Mouse (Mus musculus): ENCODE data around the gene Slx1b. TPM values are rescaled to one million over a fixed set of nuclear protein-coding genes. Genes with fewer than 3 reads are reported as not detected.
A peak's percentile ranks its signal among the peaks of the same experiment; 100 is the strongest.
"Not testable (repeated sequence)": the region's sequence is repeated elsewhere in the genome, so short reads cannot be mapped to it uniquely, and the experiment has no call there.

The Slx1b gene
- polyA plus RNA-seq (2016; fragmentation: Nextera tagmentation; extraction: Ambion mirVana): 14.5 and 14.7 TPM in 2 replicates

DNA sequence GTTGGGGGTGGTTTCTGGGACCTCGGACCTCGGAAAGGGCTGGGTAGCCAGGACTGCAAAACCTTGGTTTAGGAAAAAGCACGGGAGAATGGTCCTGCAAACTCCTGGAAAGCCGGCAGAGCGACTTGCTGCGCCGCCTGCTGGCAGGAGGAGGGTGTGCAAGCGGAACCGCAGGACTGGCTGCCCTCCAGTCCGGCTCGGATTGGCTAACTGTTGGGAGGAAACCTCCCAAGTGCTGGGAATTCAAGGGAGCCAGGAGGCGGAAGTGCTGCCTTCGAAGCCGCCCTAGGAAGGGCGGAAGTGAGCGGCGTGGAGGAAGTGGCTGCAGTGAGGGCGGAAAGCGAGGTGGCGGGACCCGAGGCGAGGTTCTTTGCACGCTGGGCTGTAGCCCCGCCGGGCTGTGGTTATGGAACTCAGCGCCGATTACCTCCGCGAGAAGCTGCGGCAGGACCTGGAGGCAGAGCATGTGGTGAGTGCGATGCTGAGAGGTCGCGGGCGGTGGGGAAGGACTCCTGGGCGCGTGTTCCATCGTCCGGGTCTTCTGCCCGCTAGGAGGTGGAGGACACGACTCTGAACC lies at the start of gene Slx1b:
TSS of gene Slx1b (minus strand) at position 154 of the 577 bp plus-strand sequence.
- peak within 1 kb of the TSS; percentile 77 for H3K4me3 ChIP-seq (replicated peaks)
- peaks cover 26% of the 10 kb centered on the region for H3K36me3 ChIP-seq
- peak within 1 kb of the TSS; percentile 90 for H3K9ac ChIP-seq (replicated peaks)
- H3K9me3 ChIP-seq: no peaks in the 10 kb centered on the region
- WGBS: under 1% methylated on average over 40 of the region's 40 CpGs
- H3K4me1 ChIP-seq (replicated peaks): peaks cover 17% of the 10 kb centered on the region
- no peaks in the 10 kb centered on the region for H3K27me3 ChIP-seq
- H3K27ac ChIP-seq: peak within 1 kb of the TSS; percentile 98
- ATAC-seq (ENCODE audit: insufficient number of reproducible peaks, insufficient read depth, low FRiP score, low TSS enrichment, low read depth): peak; percentile 92
- H3K4me2 ChIP-seq: peak within 1 kb of the TSS; percentile 90

DNA sequence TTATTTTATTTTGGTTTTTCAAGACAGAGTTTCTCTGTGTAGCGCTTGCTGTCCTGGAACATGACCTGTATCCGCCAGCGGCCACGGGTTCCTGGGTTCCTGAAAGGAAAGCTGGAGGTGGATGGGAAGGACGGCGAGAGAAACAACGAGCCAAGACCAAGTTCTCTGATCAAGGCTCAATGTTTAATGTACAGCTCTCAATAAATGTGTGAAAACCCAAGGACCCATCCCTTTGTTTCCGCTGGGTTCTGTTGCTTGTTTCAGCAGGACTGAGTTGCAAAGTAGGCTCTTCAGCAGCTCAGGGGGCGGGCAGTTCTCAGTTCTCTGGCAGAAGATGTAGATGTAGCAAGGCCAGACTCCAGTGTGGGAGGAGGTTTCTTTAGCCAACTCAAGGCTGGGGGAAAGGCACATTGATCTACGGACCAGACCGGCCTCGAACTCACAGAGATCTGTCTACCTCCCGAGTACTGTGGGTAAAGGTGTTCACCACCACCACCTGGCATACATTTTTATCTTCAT lies 46.4 kb upstream of the Slx1b start:
- no peak overlapping the region for H3K9ac ChIP-seq (replicated peaks)
- H3K27ac ChIP-seq: no peak overlapping the region
- no peaks in the 10 kb centered on the region for H3K9me3 ChIP-seq
- WGBS: 88% methylated on average over 13 of the region's 13 CpGs
- peaks cover 8% of the 10 kb centered on the region for H3K4me1 ChIP-seq (replicated peaks)
- ATAC-seq (ENCODE audit: insufficient number of reproducible peaks, insufficient read depth, low FRiP score, low TSS enrichment, low read depth): no peak
- no peaks in the 10 kb centered on the region for H3K27me3 ChIP-seq
- no peak overlapping the region for H3K4me2 ChIP-seq
- H3K36me3 ChIP-seq: no peaks in the 10 kb centered on the region
- H3K4me3 ChIP-seq (replicated peaks): no peak overlapping the region

DNA sequence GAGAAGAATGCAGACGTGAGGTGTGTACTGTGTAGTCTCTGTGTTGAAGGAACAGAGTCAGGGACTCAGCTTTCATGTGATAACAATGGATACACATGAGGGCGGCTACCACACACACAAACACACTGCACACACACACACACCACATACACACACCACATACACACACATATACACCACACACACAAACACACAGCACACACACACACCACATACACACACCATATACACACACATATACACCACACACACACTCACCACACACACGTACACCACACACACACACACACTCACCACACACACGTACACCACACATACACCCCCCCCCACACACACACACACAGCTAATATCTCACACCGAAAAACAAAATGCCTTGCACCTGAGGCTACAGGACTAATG lies 45.9 kb upstream of the Slx1b start:
- Histone ChIP-seq H3K27ac (no peak overlapping the region), H3K4me3 (replicated peaks) (no peak overlapping the region), H3K9ac (replicated peaks) (no peak overlapping the region), H3K4me2 (no peak overlapping the region), H3K9me3 (no peaks in the 10 kb centered on the region), H3K4me1 (replicated peaks) (peaks cover 3% of the 10 kb centered on the region), H3K36me3 (no peaks in the 10 kb centered on the region), H3K27me3 (no peaks in the 10 kb centered on the region)
- 79% methylated on average over 5 of the region's 5 CpGs for WGBS
- ATAC-seq (ENCODE audit: insufficient number of reproducible peaks, insufficient read depth, low FRiP score, low TSS enrichment, low read depth): peak; percentile 66; the same call in 1 of the 2 replicates

DNA sequence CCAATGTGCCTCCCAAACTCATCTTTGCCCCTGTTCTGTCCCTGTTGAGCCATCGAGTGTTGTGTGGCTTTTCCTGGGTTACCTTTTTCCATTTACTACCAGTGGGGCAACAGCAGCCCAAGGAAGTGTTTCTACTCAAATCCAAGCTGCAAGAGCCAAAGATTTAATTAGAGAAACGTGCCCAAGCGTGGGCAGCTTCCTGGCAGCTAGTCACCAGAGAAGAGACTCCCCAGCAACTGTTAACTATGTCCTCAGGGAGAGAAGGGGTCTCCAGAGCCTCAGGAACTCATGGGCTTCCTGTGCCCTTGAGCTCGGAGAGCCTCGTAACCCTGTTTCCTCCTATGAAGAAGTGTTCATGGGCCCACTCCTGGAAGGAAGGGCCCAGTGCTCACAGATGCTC lies 45.4 kb upstream of the Slx1b start:
- Histone ChIP-seq H3K9me3 (no peaks in the 10 kb centered on the region), H3K36me3 (no peaks in the 10 kb centered on the region), H3K27me3 (no peaks in the 10 kb centered on the region), H3K9ac (replicated peaks) (no peak overlapping the region), H3K4me2 (no peak overlapping the region), H3K27ac (no peak overlapping the region), H3K4me1 (replicated peaks) (no peaks in the 10 kb centered on the region; the same call in 1 of the 2 replicates), H3K4me3 (replicated peaks) (no peak overlapping the region)
- ATAC-seq (ENCODE audit: insufficient number of reproducible peaks, insufficient read depth, low FRiP score, low TSS enrichment, low read depth): no peak
- WGBS: 59% methylated on average over 5 of the region's 5 CpGs

DNA sequence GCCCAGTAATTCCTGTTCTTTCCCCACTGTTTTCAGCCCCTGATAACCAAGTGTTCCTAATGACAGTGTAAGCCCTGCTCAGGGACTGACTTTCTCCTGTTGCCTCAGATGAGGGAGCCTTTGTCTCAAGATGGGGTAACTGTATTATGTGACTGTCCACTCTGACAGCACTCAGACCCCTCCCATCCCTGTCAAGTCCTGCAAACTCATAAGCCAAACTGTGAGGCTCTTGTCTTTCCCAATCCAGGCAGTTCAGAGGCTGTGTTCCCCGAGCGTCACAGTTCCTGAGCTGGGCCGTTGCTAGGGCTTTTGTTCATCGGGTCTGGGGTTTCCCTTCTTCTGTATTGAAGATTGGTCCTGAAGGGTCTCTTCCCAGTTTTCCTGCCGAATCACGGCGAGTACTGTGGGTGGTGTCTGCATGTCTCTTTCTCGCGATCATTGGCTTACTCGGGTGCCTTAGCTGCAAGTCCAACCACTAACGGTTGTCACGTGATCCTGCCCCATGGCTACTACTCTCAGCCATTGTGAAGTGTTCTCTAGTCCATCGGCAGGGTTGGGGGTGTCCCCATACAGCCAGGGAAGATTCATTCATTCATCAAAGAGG lies 44.6 kb upstream of the Slx1b start:
- no peak for ATAC-seq (ENCODE audit: insufficient number of reproducible peaks, insufficient read depth, low FRiP score, low TSS enrichment, low read depth)
- no peak overlapping the region for H3K4me2 ChIP-seq

DNA sequence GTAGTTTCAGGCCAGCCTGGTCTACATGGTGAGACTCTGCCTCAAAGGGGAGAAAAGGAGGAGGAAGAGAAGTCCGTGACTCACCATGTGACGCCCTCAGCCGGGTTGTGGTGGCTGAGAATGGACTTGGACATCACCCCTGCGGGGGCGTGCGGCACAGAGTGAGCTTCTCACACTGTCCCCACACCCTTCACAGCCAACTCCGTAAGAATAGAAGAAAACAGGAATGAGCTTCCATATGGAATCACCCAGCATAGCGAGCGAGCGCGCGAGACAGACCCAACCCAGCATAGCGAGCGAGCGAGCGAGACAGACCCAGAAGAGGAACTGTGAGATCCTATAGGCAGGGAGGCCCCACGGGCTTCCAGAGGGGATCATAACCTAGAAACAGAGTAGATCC lies 44.0 kb upstream of the Slx1b start:
- no peaks in the 10 kb centered on the region for H3K27me3 ChIP-seq
- no peak overlapping the region for H3K4me3 ChIP-seq (replicated peaks)
- no peaks in the 10 kb centered on the region; the same call in 1 of the 2 replicates for H3K4me1 ChIP-seq (replicated peaks)
- no peak overlapping the region for H3K9ac ChIP-seq (replicated peaks)
- 84% methylated on average over 17 of the region's 17 CpGs for WGBS
- no peak overlapping the region for H3K4me2 ChIP-seq
- ATAC-seq (ENCODE audit: insufficient number of reproducible peaks, insufficient read depth, low FRiP score, low TSS enrichment, low read depth): no peak
- no peaks in the 10 kb centered on the region for H3K9me3 ChIP-seq
- no peaks in the 10 kb centered on the region for H3K36me3 ChIP-seq
- no peak overlapping the region for H3K27ac ChIP-seq

More for the DNA sequence above, 44.6 kb upstream of the Slx1b start:
- Histone ChIP-seq H3K36me3 (no peaks in the 10 kb centered on the region), H3K27me3 (no peaks in the 10 kb centered on the region), H3K27ac (no peak overlapping the region), H3K4me1 (replicated peaks) (no peaks in the 10 kb centered on the region; the same call in 1 of the 2 replicates), H3K9me3 (no peaks in the 10 kb centered on the region), H3K4me3 (replicated peaks) (no peak overlapping the region), H3K9ac (replicated peaks) (no peak overlapping the region)
- WGBS: 85% methylated on average over 13 of the region's 13 CpGs

DNA sequence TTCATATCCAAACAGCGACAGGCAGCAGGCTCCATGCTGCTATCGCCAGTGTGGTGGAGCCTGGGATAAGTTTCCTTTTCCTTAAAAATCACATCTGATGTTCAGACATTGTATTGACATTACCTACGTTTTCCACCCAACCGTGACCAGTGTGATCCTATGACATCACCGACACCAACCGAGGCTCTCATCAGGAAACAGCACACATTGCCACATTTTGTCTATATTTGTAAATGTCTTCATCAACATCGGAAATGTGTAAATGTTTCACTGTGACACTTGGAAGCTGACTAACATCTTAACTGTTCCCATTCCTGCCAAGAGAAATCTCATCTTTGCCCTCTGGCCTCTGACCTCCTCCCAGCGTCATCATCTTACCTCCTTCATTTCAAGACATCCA lies 40.5 kb upstream of the Slx1b start:
- Histone ChIP-seq H3K4me1 (replicated peaks) (no peaks in the 10 kb centered on the region; the same call in 1 of the 2 replicates), H3K9me3 (no peaks in the 10 kb centered on the region), H3K36me3 (no peaks in the 10 kb centered on the region), H3K9ac (replicated peaks) (no peak overlapping the region), H3K27ac (no peak overlapping the region), H3K4me3 (replicated peaks) (no peak overlapping the region), H3K27me3 (no peaks in the 10 kb centered on the region), H3K4me2 (no peak overlapping the region)
- WGBS: 85% methylated on average over 8 of the region's 8 CpGs
- no peak for ATAC-seq (ENCODE audit: insufficient number of reproducible peaks, insufficient read depth, low FRiP score, low TSS enrichment, low read depth)

DNA sequence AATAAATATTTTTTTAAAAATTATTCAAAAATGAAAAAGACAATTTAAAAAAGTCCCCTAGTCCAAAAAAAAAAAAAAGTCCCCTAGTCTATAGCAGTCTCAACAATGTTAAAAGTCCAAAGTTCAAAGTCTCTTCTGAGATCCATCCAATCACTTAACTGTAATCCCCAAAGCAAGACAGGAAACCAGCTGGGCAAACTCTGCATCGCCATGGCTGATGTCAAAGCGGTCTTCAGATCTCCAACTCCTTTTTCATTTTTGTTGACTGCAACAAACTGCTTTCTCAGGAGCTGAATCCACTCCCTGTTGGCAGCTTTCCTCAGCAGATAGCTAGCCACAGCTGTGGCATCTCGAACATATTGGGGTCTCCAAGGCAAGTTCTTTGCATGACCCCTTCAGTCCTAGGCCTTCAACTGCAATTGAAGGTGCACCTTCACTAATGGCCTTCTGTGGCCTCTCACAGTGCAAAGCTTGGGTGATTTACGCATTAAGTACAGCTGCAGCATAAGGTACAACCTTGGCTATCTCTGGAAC lies 34.7 kb upstream of the Slx1b start:
- H3K4me2 ChIP-seq; H3K4me1 ChIP-seq (replicated peaks); H3K27ac ChIP-seq; H3K36me3 ChIP-seq; H3K27me3 ChIP-seq; H3K9ac ChIP-seq (replicated peaks); H3K9me3 ChIP-seq; H3K4me3 ChIP-seq (replicated peaks); ATAC-seq (ENCODE audit: insufficient number of reproducible peaks, insufficient read depth, low FRiP score, low TSS enrichment, low read depth): not testable (repeated sequence)
- WGBS: 84% methylated on average over 4 of the region's 4 CpGs

DNA sequence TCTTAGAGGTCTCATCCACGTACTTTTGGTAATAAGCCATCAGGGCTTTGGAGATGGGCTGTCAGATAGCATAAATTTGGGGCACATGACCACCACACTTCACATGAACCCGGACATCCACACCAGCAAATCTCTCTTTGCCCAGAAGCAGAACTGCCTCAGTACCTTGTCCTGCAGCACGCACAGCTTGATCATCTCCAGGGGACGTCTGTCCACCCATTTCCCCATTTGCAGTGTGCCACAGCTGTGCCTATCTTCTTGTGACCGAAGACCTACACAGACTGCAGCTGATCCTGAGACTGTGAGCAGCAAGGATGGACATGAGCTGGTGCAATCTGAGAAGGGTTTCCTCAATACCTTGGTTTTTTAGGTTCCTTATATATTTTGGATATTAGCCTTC lies 30.1 kb upstream of the Slx1b start:
- ATAC-seq (ENCODE audit: insufficient number of reproducible peaks, insufficient read depth, low FRiP score, low TSS enrichment, low read depth): no peak
- Histone ChIP-seq H3K4me3 (replicated peaks) (no peak overlapping the region), H3K4me2 (no peak overlapping the region), H3K36me3 (no peaks in the 10 kb centered on the region), H3K9me3 (no peaks in the 10 kb centered on the region), H3K4me1 (replicated peaks) (no peaks in the 10 kb centered on the region), H3K27ac (no peak overlapping the region), H3K27me3 (no peaks in the 10 kb centered on the region), H3K9ac (replicated peaks) (no peak overlapping the region)
- WGBS: 79% methylated on average over 5 of the region's 5 CpGs

DNA sequence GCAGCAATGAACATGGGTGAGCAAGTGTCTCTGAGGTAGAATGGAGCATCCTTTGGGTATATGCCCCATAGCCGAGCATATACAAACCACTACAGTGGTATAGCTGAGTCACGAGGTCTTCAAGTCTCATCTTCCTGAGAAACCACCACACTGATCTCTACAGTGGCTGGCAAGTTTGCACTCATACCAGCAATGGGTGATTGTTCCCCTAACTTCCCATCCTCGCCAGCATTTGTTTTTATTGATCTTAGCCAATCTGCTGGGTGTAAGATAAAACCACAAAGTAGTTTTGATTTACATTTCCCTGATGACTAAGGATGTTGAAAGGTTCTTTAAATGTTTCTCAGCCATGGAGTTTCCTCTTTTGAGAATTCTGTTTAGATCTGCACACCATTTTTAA lies 29.5 kb upstream of the Slx1b start:
- Histone ChIP-seq H3K27ac (no peak overlapping the region), H3K27me3 (no peaks in the 10 kb centered on the region), H3K4me2 (no peak overlapping the region), H3K4me1 (replicated peaks) (no peaks in the 10 kb centered on the region), H3K9me3 (no peaks in the 10 kb centered on the region), H3K4me3 (replicated peaks) (no peak overlapping the region), H3K9ac (replicated peaks) (no peak overlapping the region), H3K36me3 (no peaks in the 10 kb centered on the region)
- 84% methylated on average over 3 of the region's 3 CpGs for WGBS
- no peak for ATAC-seq (ENCODE audit: insufficient number of reproducible peaks, insufficient read depth, low FRiP score, low TSS enrichment, low read depth)

DNA sequence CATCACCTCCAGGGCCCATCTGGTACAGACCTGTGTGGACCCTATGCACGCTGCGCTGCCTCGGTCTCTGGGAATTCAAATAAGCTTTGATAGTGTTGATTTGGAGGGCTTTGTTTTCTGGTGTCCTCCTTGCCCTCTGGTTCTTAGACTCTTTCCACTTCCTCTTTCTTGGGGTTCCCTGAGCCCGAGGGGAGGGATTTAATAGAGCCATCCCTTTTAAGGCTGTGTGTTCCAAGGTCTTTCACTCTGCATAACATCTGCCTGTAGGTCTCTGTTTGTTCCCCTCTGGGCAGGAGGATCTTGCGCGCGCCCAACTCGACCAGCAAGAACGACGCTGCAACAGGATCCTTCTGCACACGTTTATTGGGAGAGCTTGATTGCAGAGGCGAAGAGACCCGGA lies 26.1 kb upstream of the Slx1b start:
- H3K4me3 ChIP-seq (replicated peaks): no peak overlapping the region
- H3K4me2 ChIP-seq: no peak overlapping the region
- H3K9me3 ChIP-seq: 0 out of 2 replicates have a peak, but pooled peaks cover 3% of the 10 kb centered on the region
- H3K9ac ChIP-seq (replicated peaks): no peak overlapping the region
- no peak for ATAC-seq (ENCODE audit: insufficient number of reproducible peaks, insufficient read depth, low FRiP score, low TSS enrichment, low read depth)
- H3K36me3 ChIP-seq: no peaks in the 10 kb centered on the region
- no peaks in the 10 kb centered on the region for H3K4me1 ChIP-seq (replicated peaks)
- no peaks in the 10 kb centered on the region for H3K27me3 ChIP-seq
- no peak overlapping the region for H3K27ac ChIP-seq
- WGBS: 86% methylated on average over 13 of the region's 13 CpGs

Data from limb, embryonic 12.5 days (tissue).